Mouse (Mus musculus) E14TG2a.4 (cell line): Measurements from ENCODE around the gene Eipr1.

Source experiments
- H3K27me3 ChIP-seq: 2 replicates; pipeline ENCODE4 v1.6.1; 2014; ENCODE audit warnings: low read length, control low read depth; ENCODE audit not compliant: insufficient read depth
- H3K36me3 ChIP-seq: 2 replicates; pipeline ENCODE4 v1.6.1; 2014; ENCODE audit warnings: low read length, control low read depth; ENCODE audit not compliant: insufficient read depth
- H3K4me1 ChIP-seq: replicated peaks from 2 replicates; pipeline ENCODE4 v1.6.1; 2014; ENCODE audit warnings: low read depth, low read length, control low read depth
- H3K4me3 ChIP-seq: replicated peaks from 2 replicates; pipeline ENCODE4 v1.5.1; 2014; ENCODE audit warnings: mild to moderate bottlenecking, low read length
- H3K9me3 ChIP-seq: 2 replicates; pipeline ENCODE4 v1.6.1; 2014; ENCODE audit warnings: low read length, control low read depth
- CTCF ChIP-seq: conservative IDR thresholded peaks from 2 replicates; pipeline ENCODE4 v1.5.1; 2014; ENCODE audit warnings: low read length
- NANOG ChIP-seq: IDR thresholded peaks from 2 replicates; pipeline ENCODE4 v1.6.1; 2014; ENCODE audit warnings: borderline replicate concordance, low read length, mixed read lengths
- POU5F1 ChIP-seq: IDR thresholded peaks from 2 replicates; pipeline ENCODE4 v1.6.1; 2014; ENCODE audit warnings: low read length, borderline replicate concordance

Eipr1 gene

DNA sequence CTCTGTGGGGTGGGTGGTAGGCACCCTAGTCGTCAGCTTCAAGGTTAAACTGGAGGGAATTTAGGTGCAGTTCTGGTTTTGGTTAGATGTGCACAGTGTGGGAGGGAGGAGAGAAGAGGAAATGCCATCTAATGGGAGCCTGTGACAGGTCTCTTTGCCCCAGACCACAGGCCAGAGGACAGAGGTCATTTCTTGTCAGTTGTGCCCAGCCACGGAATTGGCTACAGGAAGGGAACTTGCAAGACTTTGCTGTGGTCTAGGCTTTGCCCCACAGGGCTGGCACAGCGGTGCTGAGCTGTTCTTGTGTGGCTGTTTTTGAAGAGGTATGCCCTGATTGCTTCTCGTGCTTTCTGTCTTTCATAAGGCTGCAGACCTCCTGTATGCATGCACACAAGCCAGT, 48.8 kb downstream of the Eipr1 start:
- Histone ChIP-seq H3K36me3 (peaks cover 3% of the 10 kb centered on the region; the same call in 1 of the 2 replicates), H3K4me1 (peaks cover 64% of the 10 kb centered on the region), H3K9me3 (peaks cover 21% of the 10 kb centered on the region), H3K27me3 (no peaks in the 10 kb centered on the region), H3K4me3 (no peak overlapping the region)
- TF ChIP-seq CTCF (no peak), NANOG (no peak), POU5F1 (no peak)

- Histone ChIP-seq H3K36me3 (peaks cover 3% of the 10 kb centered on the region; the same call in 1 of the 2 replicates), H3K4me3 (no peak overlapping the region), H3K27me3 (no peaks in the 10 kb centered on the region), H3K4me1 (peaks cover 61% of the 10 kb centered on the region), H3K9me3 (peaks cover 21% of the 10 kb centered on the region)
- TF ChIP-seq POU5F1 (no peak), NANOG (no peak), CTCF (no peak)
These were observed 49.3 kb downstream of the Eipr1 start for GRCm38 (mm10) chr12:28800891-28801290.

DNA sequence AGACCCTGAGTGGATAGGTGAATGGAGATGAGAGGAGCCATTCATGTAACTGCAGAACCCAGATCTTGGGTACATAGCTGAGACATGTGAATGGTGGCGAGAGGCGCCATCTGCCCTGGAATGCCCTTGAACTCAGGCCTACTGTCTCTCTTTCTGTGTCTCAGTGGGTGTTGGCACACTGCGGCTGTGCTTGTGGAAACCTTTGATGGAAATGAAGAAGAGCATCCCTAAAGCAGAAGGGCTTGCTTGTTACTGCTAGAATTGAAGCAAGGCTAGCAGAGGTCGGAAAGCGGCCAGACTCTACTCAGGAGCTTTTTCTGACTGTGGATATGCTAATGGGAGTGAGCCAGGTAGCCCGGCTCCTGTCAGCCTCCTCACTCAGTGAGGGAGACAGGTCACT, 50.1 kb downstream of the Eipr1 start:
- TF ChIP-seq NANOG (no peak), CTCF (no peak), POU5F1 (no peak)

DNA sequence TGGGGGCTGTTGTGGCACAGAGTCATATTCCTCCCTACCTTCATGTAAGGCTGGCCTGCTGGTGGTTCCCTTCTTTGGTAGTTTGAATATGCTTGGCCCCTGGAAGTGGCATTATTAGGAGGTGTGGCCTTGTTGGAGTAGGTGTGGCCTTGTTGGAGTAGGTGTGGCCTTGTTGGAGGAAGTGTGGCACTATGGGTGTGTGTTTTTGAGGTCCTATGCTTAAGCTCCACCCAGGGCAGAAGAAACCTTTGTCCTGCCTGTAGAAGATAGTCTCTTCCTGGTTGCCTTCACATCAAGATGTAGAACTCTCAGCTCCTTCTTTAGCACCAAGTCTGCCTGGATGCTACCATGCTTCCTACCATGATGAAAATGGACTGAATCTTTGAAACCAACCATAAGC, 51.4 kb downstream of the Eipr1 start:
- peaks cover 3% of the 10 kb centered on the region; the same call in 1 of the 2 replicates for H3K36me3 ChIP-seq
- no peak overlapping the region for H3K4me3 ChIP-seq
- H3K9me3 ChIP-seq, result peaks cover 11% of the 10 kb centered on the region
- no peak for TF ChIP-seq POU5F1
- TF ChIP-seq NANOG, result no peak
- no peak for TF ChIP-seq CTCF
- peaks cover 44% of the 10 kb centered on the region for H3K4me1 ChIP-seq
- H3K27me3 ChIP-seq, result no peaks in the 10 kb centered on the region

More for the DNA sequence above, 50.1 kb downstream of the Eipr1 start:
- Histone ChIP-seq H3K36me3 (peaks cover 3% of the 10 kb centered on the region; the same call in 1 of the 2 replicates), H3K4me1 (peaks cover 52% of the 10 kb centered on the region), H3K9me3 (peaks cover 21% of the 10 kb centered on the region), H3K27me3 (no peaks in the 10 kb centered on the region), H3K4me3 (no peak overlapping the region)

DNA sequence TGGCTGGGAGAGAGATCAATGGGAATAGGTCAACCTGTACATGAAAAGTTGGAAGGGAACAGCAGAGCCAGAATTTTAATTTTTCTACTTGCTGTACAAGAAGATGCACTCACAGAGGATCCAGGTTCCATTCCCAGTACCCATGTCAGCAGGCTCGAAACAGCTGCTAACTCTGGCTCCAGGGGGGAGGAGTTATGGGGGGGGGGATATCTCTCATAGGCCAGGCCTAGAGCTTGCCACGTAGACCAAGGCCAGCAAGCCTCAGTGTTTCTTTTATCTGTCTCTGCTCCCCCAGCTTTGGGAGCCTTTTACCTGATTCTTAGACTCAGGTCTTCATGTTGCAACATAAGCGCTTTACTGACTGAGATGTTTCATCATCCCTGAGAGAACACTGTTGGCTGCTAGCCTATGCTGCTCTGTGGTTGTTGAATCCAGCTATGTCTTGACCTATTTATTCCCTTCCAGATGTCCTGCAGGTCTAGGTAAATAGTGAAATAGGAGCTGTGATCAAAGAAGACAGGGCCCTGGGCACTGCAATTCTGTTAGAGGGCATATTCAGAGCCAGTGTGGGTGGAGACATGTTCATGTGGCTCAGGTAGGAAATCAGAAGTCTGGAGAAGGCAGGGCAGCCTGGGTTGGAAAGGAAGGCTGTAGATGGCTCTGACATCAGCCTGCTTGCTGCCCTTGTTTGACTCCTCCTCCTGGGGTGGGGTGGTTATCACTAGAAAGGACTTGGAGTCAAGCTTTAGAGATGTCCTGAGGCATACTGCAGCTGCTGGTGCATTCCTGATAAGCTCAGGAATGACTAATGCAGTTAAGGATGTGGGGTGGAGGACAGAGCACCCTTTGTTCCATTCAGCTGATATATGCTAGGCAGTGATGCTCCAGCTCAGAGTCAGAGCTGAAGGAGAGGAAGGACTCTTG, 53.2 kb downstream of the Eipr1 start:
- no peak for TF ChIP-seq POU5F1
- no peaks in the 10 kb centered on the region for H3K36me3 ChIP-seq
- no peak overlapping the region for H3K4me3 ChIP-seq
- no peaks in the 10 kb centered on the region for H3K9me3 ChIP-seq
- H3K27me3 ChIP-seq, result no peaks in the 10 kb centered on the region
- peaks cover 46% of the 10 kb centered on the region for H3K4me1 ChIP-seq

DNA sequence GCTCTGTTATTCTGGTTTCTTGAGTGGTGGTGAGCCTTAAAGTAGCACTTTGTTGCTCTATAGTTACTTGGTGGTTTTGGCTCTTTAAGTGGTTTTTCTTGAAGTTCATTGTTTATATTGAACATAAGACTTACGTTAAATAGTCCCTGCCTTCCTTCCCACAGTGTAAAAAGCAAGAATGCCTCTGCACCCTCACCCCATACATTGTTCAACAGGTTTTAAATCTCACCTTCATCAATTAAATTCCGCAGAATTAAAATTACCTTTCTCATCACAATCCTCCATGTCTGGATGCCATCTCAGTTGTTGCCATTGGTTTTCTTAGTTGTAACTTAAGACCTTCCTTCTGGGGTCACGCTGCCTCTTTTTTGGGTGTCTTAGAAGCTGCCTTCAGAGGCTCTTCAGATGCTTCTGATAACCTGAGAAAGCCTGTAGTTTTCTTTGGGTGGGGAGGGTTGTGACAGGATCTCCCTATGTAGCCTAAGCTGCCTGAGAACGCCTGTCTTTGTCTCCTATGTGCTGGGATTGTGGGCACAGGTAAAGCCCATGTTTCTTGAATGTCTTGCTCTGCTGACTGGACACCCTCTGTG, 57.3 kb downstream of the Eipr1 start:
- H3K36me3 ChIP-seq, result peaks cover 4% of the 10 kb centered on the region; the same call in 1 of the 2 replicates
- H3K4me3 ChIP-seq, result no peak overlapping the region
- no peaks in the 10 kb centered on the region for H3K27me3 ChIP-seq
- TF ChIP-seq CTCF (no peak), POU5F1 (no peak)
- H3K4me1 ChIP-seq, result peaks cover 22% of the 10 kb centered on the region
- H3K9me3 ChIP-seq, result peaks cover 15% of the 10 kb centered on the region

DNA sequence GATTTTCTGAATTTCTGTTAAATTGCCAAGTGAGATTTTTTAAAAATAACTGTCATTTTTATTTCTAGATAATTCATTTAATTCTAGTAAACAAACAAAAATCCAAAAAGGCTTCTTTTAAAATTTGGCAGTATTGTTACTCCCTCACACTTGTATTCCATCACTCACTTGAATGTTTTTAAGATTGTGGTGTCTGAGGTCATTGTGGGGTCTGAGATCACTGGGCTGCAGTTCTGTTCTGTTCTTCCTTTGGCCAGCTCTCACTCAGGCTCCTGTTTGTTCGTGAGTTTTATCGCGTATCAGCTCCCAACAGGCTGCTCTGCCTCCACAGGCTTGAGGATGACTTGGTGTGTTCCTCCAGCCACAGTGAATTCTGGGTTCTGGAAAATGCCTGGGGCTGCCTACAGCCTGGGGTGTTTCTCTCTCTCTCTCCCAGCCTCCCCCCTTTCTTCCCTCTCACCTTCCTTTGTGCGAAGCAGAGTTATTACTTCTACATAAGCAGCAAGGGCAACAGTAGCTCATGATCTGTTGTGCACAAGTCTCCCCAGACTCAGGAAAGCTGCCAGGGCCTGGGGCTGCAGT, 58.2 kb downstream of the Eipr1 start:
- H3K4me3 ChIP-seq, result no peak overlapping the region
- H3K9me3 ChIP-seq, result peaks cover 19% of the 10 kb centered on the region
- TF ChIP-seq NANOG (no peak), POU5F1 (no peak), CTCF (no peak)
- H3K27me3 ChIP-seq, result no peaks in the 10 kb centered on the region
- H3K36me3 ChIP-seq, result peaks cover 7% of the 10 kb centered on the region; the same call in 1 of the 2 replicates
- H3K4me1 ChIP-seq, result peaks cover 13% of the 10 kb centered on the region

DNA sequence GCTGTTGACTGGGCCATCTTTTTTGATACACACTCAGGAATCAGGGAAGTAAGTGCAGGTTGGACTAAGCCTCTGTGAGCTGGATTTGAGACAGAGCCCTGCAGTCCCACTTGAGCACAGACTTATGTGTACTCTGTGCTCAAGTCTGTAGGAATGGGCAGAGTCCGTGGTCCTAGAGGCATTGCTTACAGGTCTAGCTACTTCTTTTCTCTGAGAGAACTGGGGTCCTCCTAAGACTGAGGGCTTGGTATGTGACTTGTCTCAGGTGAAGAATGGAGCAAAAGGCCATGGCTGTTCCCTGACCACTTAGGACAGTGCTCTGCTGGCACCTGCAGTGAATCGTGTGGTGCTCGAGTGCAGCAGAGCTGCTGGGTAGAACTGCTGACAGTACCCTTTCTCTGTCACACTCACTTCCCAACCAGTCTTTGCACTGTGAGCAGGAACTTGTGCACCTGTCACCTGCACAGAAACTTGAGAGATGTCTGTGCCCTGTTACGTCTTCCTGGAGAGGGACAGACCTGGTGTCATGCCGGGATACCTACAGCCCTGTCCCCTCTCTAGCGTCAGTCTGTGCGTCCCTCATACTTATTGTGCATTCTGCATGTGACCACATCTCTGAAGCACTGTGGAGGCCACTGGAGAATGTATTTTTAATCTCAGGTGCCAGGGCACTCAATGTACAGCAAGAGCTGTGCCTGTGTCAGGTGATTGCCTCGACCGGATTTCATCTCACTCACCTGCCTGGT, 65.3 kb downstream of the Eipr1 start:
- no peaks in the 10 kb centered on the region for H3K27me3 ChIP-seq

More for the DNA sequence above, 65.3 kb downstream of the Eipr1 start:
- TF ChIP-seq NANOG, result no peak
- TF ChIP-seq POU5F1, result no peak
- TF ChIP-seq CTCF, result no peak
- H3K9me3 ChIP-seq, result peaks cover 19% of the 10 kb centered on the region
- peak overlapping the region; percentile 17; the same call in 1 of the 2 replicates for H3K4me3 ChIP-seq
- H3K36me3 ChIP-seq, result peaks cover 7% of the 10 kb centered on the region; the same call in 1 of the 2 replicates
- H3K4me1 ChIP-seq, result peaks cover 45% of the 10 kb centered on the region
